Mouse (Mus musculus): ENCODE data around the gene Gas7. TPM values are rescaled to one million over a fixed set of nuclear protein-coding genes. Genes with fewer than 3 reads are reported as not detected.

Gas7 gene
- polyA plus RNA-seq, 1 experiment from 2014 or later = 8.4 TPM

DNA sequence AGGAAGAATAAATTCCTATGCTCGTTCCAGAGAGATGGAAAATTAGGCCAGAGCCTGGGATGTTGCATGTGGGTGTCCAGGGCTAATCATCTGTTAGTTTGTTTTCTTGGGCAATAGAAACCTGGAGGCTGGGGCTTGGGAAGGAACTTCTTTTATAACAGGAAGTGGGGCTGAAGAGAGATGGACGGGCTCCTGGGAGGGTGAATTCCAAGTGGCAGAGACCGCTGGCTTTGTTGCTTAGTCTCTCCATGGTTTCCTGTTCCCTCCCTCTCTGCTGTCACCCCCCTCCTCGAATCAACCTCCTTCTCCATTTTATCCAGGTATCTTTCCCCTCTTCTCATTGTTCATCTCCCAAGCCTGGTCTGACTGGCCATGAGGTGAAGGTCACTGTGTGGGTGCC is 181.0 kb downstream of the Gas7 start:
- H3K27me3 ChIP-seq (replicated peaks; ENCODE audit: control insufficient read depth, insufficient read depth, low read length) = no peaks in the 10 kb centered on the region
- no peak for ATAC-seq
- WGBS = 62% methylated on average over 4 of the region's 4 CpGs

DNA sequence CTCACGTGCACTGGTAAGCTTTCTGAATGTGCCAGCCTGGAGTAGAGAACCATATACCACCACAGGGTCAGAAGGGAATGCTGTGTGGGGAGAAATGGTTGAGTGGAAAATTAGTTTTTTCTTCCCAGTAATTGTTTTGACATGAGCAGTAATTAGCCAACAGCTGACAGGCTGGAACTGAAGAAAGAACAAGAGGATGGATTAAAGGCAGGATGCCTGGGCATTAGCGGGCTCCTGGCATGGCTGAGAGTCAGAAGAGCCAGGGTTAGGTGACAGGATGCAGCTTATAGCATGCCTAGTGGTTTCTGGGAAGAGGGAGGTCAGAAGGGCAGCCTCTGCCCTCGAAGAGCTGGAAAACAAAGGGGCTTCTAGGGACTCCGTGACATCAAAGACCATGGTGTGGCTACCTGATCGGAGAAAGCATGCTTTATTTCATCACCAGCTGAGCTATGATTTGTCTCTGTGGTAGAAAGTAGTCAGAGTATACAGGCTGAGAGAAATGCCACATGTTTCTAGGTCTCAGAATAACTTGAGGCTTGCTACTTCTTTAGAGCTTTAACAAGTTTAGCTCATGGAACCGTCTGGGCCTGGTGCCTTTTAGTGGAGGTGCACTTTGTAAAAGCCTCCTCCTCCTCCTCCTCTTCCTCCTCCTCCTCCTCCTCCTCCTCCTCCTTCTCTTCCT is 181.8 kb downstream of the Gas7 start:
- ATAC-seq = no peak

More for the DNA sequence above, 181.0 kb downstream of the Gas7 start:
- Histone ChIP-seq H3K36me3 (ENCODE audit: control insufficient read depth, insufficient read depth, low read length) (no peaks in the 10 kb centered on the region), H3K4me3 (ENCODE audit: low read length) (no peak overlapping the region), H3K27ac (ENCODE audit: low read length) (no peak overlapping the region), H3K4me1 (ENCODE audit: control insufficient read depth, insufficient read depth, low read length) (no peaks in the 10 kb centered on the region), H3K9me3 (ENCODE audit: control insufficient read depth, low read length) (no peaks in the 10 kb centered on the region), H3K9ac (ENCODE audit: low read depth, low read length) (no peak overlapping the region), H3K4me2 (ENCODE audit: low read depth, low read length) (no peak overlapping the region)

DNA sequence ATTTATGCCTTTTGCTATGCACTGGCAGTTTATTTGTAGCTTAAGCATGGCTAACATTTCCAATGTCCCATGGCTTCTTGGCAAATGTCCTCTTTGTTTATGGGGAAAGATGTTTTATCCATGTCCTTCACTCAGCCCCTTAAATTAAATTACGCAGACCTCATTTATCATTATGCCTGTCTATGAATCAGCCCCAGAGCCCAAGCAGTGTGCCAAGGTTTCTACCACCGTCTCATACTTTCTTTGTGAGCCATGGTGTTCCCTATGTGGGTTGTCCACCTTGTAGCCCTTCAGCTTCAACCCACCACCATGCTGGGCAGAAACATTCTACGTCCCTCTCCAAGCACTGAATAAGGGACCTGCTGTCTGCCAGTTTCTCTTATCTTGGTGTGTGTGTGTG is 183.2 kb downstream of the Gas7 start:
- H3K4me3 ChIP-seq (ENCODE audit: low read length) = no peak overlapping the region
- no peaks in the 10 kb centered on the region for H3K4me1 ChIP-seq (ENCODE audit: control insufficient read depth, insufficient read depth, low read length)
- 84% methylated on average over 3 of the region's 3 CpGs for WGBS
- no peaks in the 10 kb centered on the region for H3K36me3 ChIP-seq (ENCODE audit: control insufficient read depth, insufficient read depth, low read length)
- no peaks in the 10 kb centered on the region for H3K27me3 ChIP-seq (replicated peaks; ENCODE audit: control insufficient read depth, insufficient read depth, low read length)
- H3K4me2 ChIP-seq (ENCODE audit: low read depth, low read length) = no peak overlapping the region
- no peaks in the 10 kb centered on the region for H3K9me3 ChIP-seq (ENCODE audit: control insufficient read depth, low read length)
- H3K9ac ChIP-seq (ENCODE audit: low read depth, low read length) = no peak overlapping the region
- no peak for ATAC-seq
- H3K27ac ChIP-seq (ENCODE audit: low read length) = no peak overlapping the region

More for the DNA sequence above, 181.8 kb downstream of the Gas7 start:
- Histone ChIP-seq H3K4me3 (ENCODE audit: low read length) (no peak overlapping the region), H3K4me1 (ENCODE audit: control insufficient read depth, insufficient read depth, low read length) (no peaks in the 10 kb centered on the region), H3K27ac (ENCODE audit: low read length) (no peak overlapping the region), H3K9ac (ENCODE audit: low read depth, low read length) (no peak overlapping the region), H3K4me2 (ENCODE audit: low read depth, low read length) (no peak overlapping the region), H3K9me3 (ENCODE audit: control insufficient read depth, low read length) (no peaks in the 10 kb centered on the region), H3K27me3 (replicated peaks; ENCODE audit: control insufficient read depth, insufficient read depth, low read length) (no peaks in the 10 kb centered on the region), H3K36me3 (ENCODE audit: control insufficient read depth, insufficient read depth, low read length) (no peaks in the 10 kb centered on the region)
- 59% methylated on average over 6 of the region's 6 CpGs for WGBS

DNA sequence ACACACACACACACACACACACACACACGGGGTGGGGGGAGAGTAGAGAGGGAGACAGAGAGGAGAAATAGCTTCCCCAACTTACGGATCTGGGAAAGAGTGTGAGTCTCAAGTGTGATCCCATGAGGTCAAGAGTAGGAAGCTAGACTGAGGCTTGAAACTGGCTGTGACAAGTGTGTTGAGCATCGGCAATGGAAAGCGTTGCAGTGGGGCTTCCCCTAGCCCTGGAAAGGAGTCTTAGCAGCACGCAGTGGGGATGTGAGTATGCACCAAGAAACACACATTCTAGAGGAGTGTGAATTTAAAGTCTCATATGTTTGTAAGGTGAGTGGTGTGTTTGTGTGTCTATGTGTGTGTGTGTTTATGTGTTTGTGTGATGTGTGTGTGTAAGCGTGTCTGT is 185.1 kb downstream of the Gas7 start:
- Histone ChIP-seq H3K4me2 (ENCODE audit: low read depth, low read length) (no peak overlapping the region), H3K27me3 (replicated peaks; ENCODE audit: control insufficient read depth, insufficient read depth, low read length) (no peaks in the 10 kb centered on the region), H3K27ac (ENCODE audit: low read length) (no peak overlapping the region), H3K4me3 (ENCODE audit: low read length) (no peak overlapping the region), H3K36me3 (ENCODE audit: control insufficient read depth, insufficient read depth, low read length) (no peaks in the 10 kb centered on the region), H3K4me1 (ENCODE audit: control insufficient read depth, insufficient read depth, low read length) (no peaks in the 10 kb centered on the region), H3K9me3 (ENCODE audit: control insufficient read depth, low read length) (no peaks in the 10 kb centered on the region), H3K9ac (ENCODE audit: low read depth, low read length) (no peak overlapping the region)
- ATAC-seq = no peak
- WGBS = 88% methylated on average over 6 of the region's 6 CpGs

DNA sequence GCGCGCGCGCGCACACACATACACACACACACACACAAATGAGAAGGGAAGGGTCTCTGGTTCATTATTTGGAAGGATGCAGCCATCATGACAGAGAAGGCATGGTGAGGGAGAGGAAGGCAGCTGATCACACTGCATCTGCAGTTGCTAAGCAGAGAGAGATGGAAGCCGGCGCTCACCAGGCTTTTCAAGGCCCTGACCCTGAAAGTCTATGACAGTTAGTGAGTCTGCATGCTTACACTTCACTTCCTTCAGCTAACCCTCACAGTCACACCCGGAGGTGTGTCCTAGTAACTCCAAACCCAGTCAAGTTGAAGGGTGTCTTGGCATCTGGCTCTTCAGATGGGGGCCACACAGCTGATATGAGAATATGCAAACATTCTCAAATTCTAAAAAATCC is 187.2 kb downstream of the Gas7 start:
- Histone ChIP-seq H3K36me3 (ENCODE audit: control insufficient read depth, insufficient read depth, low read length) (no peaks in the 10 kb centered on the region), H3K27ac (ENCODE audit: low read length) (no peak overlapping the region), H3K9ac (ENCODE audit: low read depth, low read length) (no peak overlapping the region), H3K4me2 (ENCODE audit: low read depth, low read length) (no peak overlapping the region), H3K9me3 (ENCODE audit: control insufficient read depth, low read length) (no peaks in the 10 kb centered on the region), H3K27me3 (replicated peaks; ENCODE audit: control insufficient read depth, insufficient read depth, low read length) (no peaks in the 10 kb centered on the region), H3K4me1 (ENCODE audit: control insufficient read depth, insufficient read depth, low read length) (no peaks in the 10 kb centered on the region), H3K4me3 (ENCODE audit: low read length) (no peak overlapping the region)
- ATAC-seq = no peak
- WGBS = 88% methylated on average over 8 of the region's 8 CpGs

DNA sequence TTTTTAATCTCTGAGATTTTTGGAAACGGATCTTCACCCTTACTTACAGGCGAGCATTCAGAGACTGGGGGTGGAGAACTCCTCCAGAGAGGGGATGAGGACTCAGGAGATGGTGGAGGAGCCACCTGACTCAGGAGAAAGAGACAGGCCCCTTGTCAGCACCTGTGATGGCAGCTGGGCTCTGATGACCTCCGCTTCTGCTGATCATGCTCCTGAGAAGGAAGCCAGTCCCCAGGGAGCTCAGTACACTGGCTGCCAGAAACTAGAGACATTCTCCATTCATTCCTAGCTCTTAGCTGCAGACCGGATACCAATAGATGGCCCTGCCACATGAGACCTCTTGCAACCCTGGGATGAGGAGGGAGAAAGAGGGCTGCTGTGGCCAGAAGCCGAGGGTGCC is 187.6 kb downstream of the Gas7 start:
- Histone ChIP-seq H3K27ac (ENCODE audit: low read length) (no peak overlapping the region), H3K9me3 (ENCODE audit: control insufficient read depth, low read length) (no peaks in the 10 kb centered on the region), H3K4me3 (ENCODE audit: low read length) (no peak overlapping the region), H3K27me3 (replicated peaks; ENCODE audit: control insufficient read depth, insufficient read depth, low read length) (no peaks in the 10 kb centered on the region), H3K36me3 (ENCODE audit: control insufficient read depth, insufficient read depth, low read length) (no peaks in the 10 kb centered on the region), H3K9ac (ENCODE audit: low read depth, low read length) (no peak overlapping the region), H3K4me1 (ENCODE audit: control insufficient read depth, insufficient read depth, low read length) (no peaks in the 10 kb centered on the region), H3K4me2 (ENCODE audit: low read depth, low read length) (no peak overlapping the region)
- ATAC-seq = no peak
- WGBS = 71% methylated on average over 5 of the region's 5 CpGs

DNA sequence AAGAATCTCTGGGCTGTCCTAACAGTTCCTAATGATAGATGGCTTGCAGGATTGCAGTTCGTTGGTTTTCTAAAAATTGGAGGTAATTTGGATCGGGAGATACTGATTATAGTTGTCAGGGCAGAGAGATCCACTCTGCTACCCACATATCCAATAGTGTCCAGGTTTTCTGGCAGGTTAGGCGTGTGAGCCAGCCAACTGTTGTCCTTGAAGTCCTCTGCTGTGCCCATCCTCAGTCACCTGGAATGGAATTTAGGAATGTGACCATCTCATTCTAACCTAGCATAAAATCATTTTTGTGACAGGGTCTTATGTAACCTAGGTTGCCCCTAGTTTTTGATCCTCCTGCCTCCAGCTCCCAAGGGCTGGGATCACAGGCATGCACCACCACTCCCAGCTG is 188.2 kb downstream of the Gas7 start:
- Histone ChIP-seq H3K9me3 (ENCODE audit: control insufficient read depth, low read length) (no peaks in the 10 kb centered on the region), H3K27me3 (replicated peaks; ENCODE audit: control insufficient read depth, insufficient read depth, low read length) (no peaks in the 10 kb centered on the region), H3K27ac (ENCODE audit: low read length) (no peak overlapping the region), H3K9ac (ENCODE audit: low read depth, low read length) (no peak overlapping the region), H3K4me2 (ENCODE audit: low read depth, low read length) (no peak overlapping the region), H3K4me1 (ENCODE audit: control insufficient read depth, insufficient read depth, low read length) (no peaks in the 10 kb centered on the region), H3K36me3 (ENCODE audit: control insufficient read depth, insufficient read depth, low read length) (no peaks in the 10 kb centered on the region), H3K4me3 (ENCODE audit: low read length) (no peak overlapping the region)
- ATAC-seq = no peak
- 74% methylated on average over 3 of the region's 3 CpGs for WGBS

DNA sequence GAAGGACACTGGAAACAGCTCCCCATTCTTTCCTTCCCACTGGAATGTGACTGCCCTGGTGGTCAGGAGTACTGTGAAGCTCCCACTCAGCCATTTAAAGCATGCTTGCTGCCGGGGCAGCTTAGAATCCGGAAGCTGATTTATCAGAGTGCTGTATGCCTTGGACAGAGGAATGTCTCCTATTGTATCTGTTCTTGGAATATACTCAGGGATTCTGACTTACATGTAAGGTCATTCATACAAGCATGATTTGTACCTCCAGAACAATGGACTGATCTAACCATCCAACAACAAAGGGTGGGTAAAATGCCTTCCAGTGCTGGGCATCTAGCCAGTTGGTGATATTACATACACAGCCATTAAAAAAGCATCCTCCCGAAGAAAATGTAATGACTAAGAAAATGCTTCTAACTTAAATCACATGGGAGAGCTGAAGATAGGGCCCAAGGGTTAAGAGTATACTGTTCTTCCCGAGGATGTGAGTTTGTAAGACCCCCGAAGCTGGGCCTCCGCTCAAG is 189.5 kb downstream of the Gas7 start:
- Histone ChIP-seq H3K27me3 (replicated peaks; ENCODE audit: control insufficient read depth, insufficient read depth, low read length) (no peaks in the 10 kb centered on the region), H3K4me3 (ENCODE audit: low read length) (no peak overlapping the region), H3K4me2 (ENCODE audit: low read depth, low read length) (no peak overlapping the region), H3K36me3 (ENCODE audit: control insufficient read depth, insufficient read depth, low read length) (no peaks in the 10 kb centered on the region), H3K27ac (ENCODE audit: low read length) (no peak overlapping the region), H3K9ac (ENCODE audit: low read depth, low read length) (no peak overlapping the region), H3K9me3 (ENCODE audit: control insufficient read depth, low read length) (no peaks in the 10 kb centered on the region), H3K4me1 (ENCODE audit: control insufficient read depth, insufficient read depth, low read length) (no peaks in the 10 kb centered on the region)
- 65% methylated on average over 6 of the region's 6 CpGs for WGBS
- ATAC-seq = no peak

DNA sequence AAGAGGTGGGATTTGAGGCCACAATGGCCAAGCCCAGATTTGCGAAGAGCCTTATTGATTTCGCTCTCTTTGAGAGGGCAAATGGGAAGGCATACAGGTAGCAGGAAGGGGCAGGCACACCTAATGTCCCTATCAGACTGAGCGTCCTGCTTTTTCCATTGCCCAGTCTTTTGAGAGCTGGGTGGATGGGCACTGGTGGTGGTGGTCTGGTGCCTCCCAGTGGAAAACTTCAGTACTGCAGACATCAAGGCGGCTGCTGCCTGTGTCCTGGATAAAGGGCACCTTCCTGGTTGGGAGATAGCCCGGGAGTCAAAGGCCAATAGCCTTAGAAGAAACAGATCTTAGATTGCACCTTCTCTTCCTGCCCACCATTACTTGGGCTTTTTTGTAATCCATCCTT is 192.5 kb downstream of the Gas7 start:
- Histone ChIP-seq H3K27ac (ENCODE audit: low read length) (no peak overlapping the region), H3K4me3 (ENCODE audit: low read length) (no peak overlapping the region), H3K4me1 (ENCODE audit: control insufficient read depth, insufficient read depth, low read length) (peaks cover 4% of the 10 kb centered on the region; the same call in 1 of the 2 replicates), H3K9me3 (ENCODE audit: control insufficient read depth, low read length) (no peaks in the 10 kb centered on the region), H3K27me3 (replicated peaks; ENCODE audit: control insufficient read depth, insufficient read depth, low read length) (no peaks in the 10 kb centered on the region), H3K9ac (ENCODE audit: low read depth, low read length) (no peak overlapping the region), H3K4me2 (ENCODE audit: low read depth, low read length) (no peak overlapping the region), H3K36me3 (ENCODE audit: control insufficient read depth, insufficient read depth, low read length) (no peaks in the 10 kb centered on the region)
- WGBS = 30% methylated on average over 5 of the region's 5 CpGs
- ATAC-seq = peak; percentile 38; the same call in 1 of the 2 replicates

Data from intestine, embryonic 16.5 days (tissue).